ENCODE assay signal across 13 mouse cellular contexts in the genomic region with DNA sequence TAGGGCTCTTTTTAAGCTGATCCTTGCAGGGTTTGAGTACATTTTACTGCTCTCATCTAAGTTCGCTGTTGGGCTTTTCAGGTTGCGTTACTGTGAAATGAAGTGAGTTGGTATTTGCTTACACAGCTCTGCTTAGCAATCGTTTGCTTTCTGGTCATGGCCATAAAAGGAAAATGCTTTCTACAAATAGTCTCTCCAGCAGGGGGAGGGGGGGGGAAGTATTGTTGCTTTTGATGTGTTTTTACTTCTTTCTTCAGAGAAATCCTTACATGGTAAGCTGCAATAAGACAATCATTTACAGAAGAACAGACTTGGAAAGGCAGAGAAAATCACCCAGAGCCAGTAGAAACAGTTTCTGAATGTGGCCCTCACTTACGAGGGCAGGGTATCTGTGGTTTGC.
A peak's percentile ranks its signal among the peaks of the same experiment; 100 is the strongest.
DNase-seq lines count a peak whose midpoint lies in the region; ATAC-seq and TF ChIP-seq lines count a peak whose summit lies in the region.
"Had no signal": no experiment of that assay in that cellular context is flagged by ENCODE, and none has a peak within 500 bp of the region (broad histone marks: within the 10 kb centered on the region; RNA-seq: fewer than 3 reads in every experiment).

No protein-coding gene starts in this region.

- H3K36me3 ChIP-seq in forebrain, postnatal 0 days (ENCODE audit: insufficient read depth): no peaks in the 10 kb centered on the region
- no peaks in the 10 kb centered on the region for H3K36me3 ChIP-seq in forebrain, embryonic 15.5 days
- no peaks in the 10 kb centered on the region for H3K36me3 ChIP-seq in lung, embryonic 16.5 days (ENCODE audit: control insufficient read depth, insufficient read depth, low read length)
- H3K36me3 ChIP-seq in hindbrain, embryonic 14.5 days (replicated peaks; ENCODE audit: control insufficient read depth, insufficient read depth): no peaks in the 10 kb centered on the region
- H3K36me3 ChIP-seq: midbrain, embryonic 10.5 days had no signal

- no peaks in the 10 kb centered on the region for H3K27me3 ChIP-seq in forebrain, postnatal 0 days (ENCODE audit: insufficient read depth, low read length)
- H3K27me3 ChIP-seq in forebrain, embryonic 15.5 days: no peaks in the 10 kb centered on the region
- H3K27me3 ChIP-seq in lung, embryonic 16.5 days (ENCODE audit: control insufficient read depth, insufficient read depth, low read depth, low read length): no peaks in the 10 kb centered on the region
- H3K27me3 ChIP-seq in hindbrain, embryonic 14.5 days (ENCODE audit: control insufficient read depth, insufficient read depth, low read length): no peaks in the 10 kb centered on the region

- DNase-seq in forebrain, postnatal 0 days: no peak
- no peak for DNase-seq in lung, adult 18-20 months
- DNase-seq in induced T-regulatory cell, adult 2 months (ENCODE audit: low read depth): peak; percentile 1
- no peak for DNase-seq in hindbrain, embryonic 14.5 days (ENCODE audit: low spot score)
- DNase-seq in left cerebral cortex, postnatal 36 days (ENCODE audit: low spot score in 2 of 2): no peak
- DNase-seq: cerebellum, postnatal 14 days; gastrocnemius, postnatal 10 days; right cerebral cortex, adult 18-20 months had no signal

- H3K9ac ChIP-seq in forebrain, postnatal 0 days: no peak overlapping the region
- no peak overlapping the region for H3K9ac ChIP-seq in forebrain, embryonic 15.5 days (replicated peaks)
- no peak overlapping the region for H3K9ac ChIP-seq in lung, embryonic 16.5 days (ENCODE audit: low read length)
- no peak overlapping the region for H3K9ac ChIP-seq in hindbrain, embryonic 14.5 days

- TF ChIP-seq CTCF in forebrain, postnatal 0 days (IDR thresholded peaks at IDR 0.05; ENCODE audit: low read depth): 0 out of 2 replicates have a peak, but pooled peaks have one; percentile 5

- H3K9me3 ChIP-seq in forebrain, postnatal 0 days (ENCODE audit: low read length): no peaks in the 10 kb centered on the region
- H3K9me3 ChIP-seq in forebrain, embryonic 15.5 days: no peaks in the 10 kb centered on the region
- H3K9me3 ChIP-seq in lung, embryonic 16.5 days (ENCODE audit: control insufficient read depth, low read length): no peaks in the 10 kb centered on the region
- no peaks in the 10 kb centered on the region for H3K9me3 ChIP-seq in hindbrain, embryonic 14.5 days (ENCODE audit: control insufficient read depth, low read length)
- H3K9me3 ChIP-seq: midbrain, embryonic 10.5 days had no signal

- no peak overlapping the region for H3K27ac ChIP-seq in forebrain, postnatal 0 days (ENCODE audit: low read depth, low read length)
- H3K27ac ChIP-seq in forebrain, embryonic 15.5 days (replicated peaks): no peak overlapping the region
- H3K27ac ChIP-seq in lung, embryonic 16.5 days (ENCODE audit: low read length): peak overlapping the region; percentile 59
- no peak overlapping the region for H3K27ac ChIP-seq in hindbrain, embryonic 14.5 days
- H3K27ac ChIP-seq: midbrain, embryonic 10.5 days had no signal

- ATAC-seq in forebrain, postnatal 0 days: no peak
- no peak for ATAC-seq in forebrain, embryonic 15.5 days (replicated peaks)
- ATAC-seq in lung, embryonic 16.5 days (ENCODE audit: low read depth): peak; percentile 72; the same call in 1 of the 2 replicates
- 0 out of 2 replicates have a peak, but pooled peaks have one; percentile 20 for ATAC-seq in megakaryocyte progenitor cell, adult 5-6 weeks (replicated peaks; ENCODE audit: poor library complexity)
- ATAC-seq in hindbrain, embryonic 14.5 days (ENCODE audit: low FRiP score): no peak
- ATAC-seq: activated CD4-positive, CD25-positive, alpha-beta regulatory T cell, adult 4 months had no signal

- H3K4me1 ChIP-seq in forebrain, postnatal 0 days (ENCODE audit: insufficient read depth): peaks cover 3% of the 10 kb centered on the region; the same call in 1 of the 2 replicates
- H3K4me1 ChIP-seq in forebrain, embryonic 15.5 days: peaks cover 10% of the 10 kb centered on the region; the same call in 1 of the 2 replicates
- peaks cover 3% of the 10 kb centered on the region for H3K4me1 ChIP-seq in lung, embryonic 16.5 days (replicated peaks; ENCODE audit: control insufficient read depth, insufficient read depth, low read length)
- peaks cover 8% of the 10 kb centered on the region; the same call in 1 of the 2 replicates for H3K4me1 ChIP-seq in hindbrain, embryonic 14.5 days (replicated peaks; ENCODE audit: control insufficient read depth, insufficient read depth, low read length)

- 44% methylated on average over 4 of the region's 4 CpGs for WGBS in forebrain, postnatal 0 days
- 49% methylated on average over 4 of the region's 4 CpGs for WGBS in forebrain, embryonic 15.5 days
- WGBS in lung, embryonic 16.5 days: 24% methylated on average over 4 of the region's 4 CpGs
- WGBS in hindbrain, embryonic 14.5 days: 57% methylated on average over 4 of the region's 4 CpGs

- H3K4me3 ChIP-seq in forebrain, postnatal 0 days (ENCODE audit: low read depth, low read length): no peak overlapping the region
- H3K4me3 ChIP-seq in forebrain, embryonic 15.5 days: no peak overlapping the region
- H3K4me3 ChIP-seq in lung, embryonic 16.5 days (ENCODE audit: low read length): no peak overlapping the region
- no peak overlapping the region for H3K4me3 ChIP-seq in hindbrain, embryonic 14.5 days (replicated peaks; ENCODE audit: low read length)
- H3K4me3 ChIP-seq: midbrain, embryonic 10.5 days had no signal

- no peak overlapping the region for H3K4me2 ChIP-seq in forebrain, postnatal 0 days (ENCODE audit: low read depth)
- no peak overlapping the region for H3K4me2 ChIP-seq in forebrain, embryonic 15.5 days (replicated peaks)
- 0 out of 2 replicates have a peak overlapping the region, but pooled peaks have one; percentile 10 for H3K4me2 ChIP-seq in lung, embryonic 16.5 days (ENCODE audit: low read depth, low read length)
- H3K4me2 ChIP-seq in hindbrain, embryonic 14.5 days (replicated peaks): no peak overlapping the region

- intact Hi-C loops in left cerebral cortex, postnatal 36 days (cut with DNase I): no loop called here

Comparison
In these comparisons a context has a peak if more than half of its experiments do, and no peak if none do; other contexts are left out.
1. ATAC-seq: peak in lung, embryonic 16.5 days (single experiment) and megakaryocyte progenitor cell, adult 5-6 weeks (single experiment); none in forebrain, postnatal 0 days (single experiment), forebrain, embryonic 15.5 days (single experiment) and hindbrain, embryonic 14.5 days (single experiment).